Mouse (Mus musculus) thymus, adult 2 months (tissue): Measurements from ENCODE around the gene Cdc42ep2.

Experiments
- CTCF ChIP-seq: fragments of 200-500 bp; IDR thresholded peaks from 2 replicates; pipeline ENCODE4 v1.5.1; 2012; ENCODE audit warnings: mild to moderate bottlenecking, control low read depth, low read length, moderate library complexity, borderline replicate concordance; ENCODE audit not compliant: control insufficient read depth, poor library complexity, insufficient read depth; ENCODE audit errors: extremely low read depth
- POLR2A ChIP-seq: fragments of 200-500 bp; IDR thresholded peaks from 2 replicates; pipeline ENCODE4 v1.6.1; 2012; ENCODE audit warnings: mild to moderate bottlenecking, low read length, control low read depth, moderate library complexity; ENCODE audit not compliant: control insufficient read depth, poor library complexity, insufficient read depth; ENCODE audit errors: extremely low read depth

DNA sequence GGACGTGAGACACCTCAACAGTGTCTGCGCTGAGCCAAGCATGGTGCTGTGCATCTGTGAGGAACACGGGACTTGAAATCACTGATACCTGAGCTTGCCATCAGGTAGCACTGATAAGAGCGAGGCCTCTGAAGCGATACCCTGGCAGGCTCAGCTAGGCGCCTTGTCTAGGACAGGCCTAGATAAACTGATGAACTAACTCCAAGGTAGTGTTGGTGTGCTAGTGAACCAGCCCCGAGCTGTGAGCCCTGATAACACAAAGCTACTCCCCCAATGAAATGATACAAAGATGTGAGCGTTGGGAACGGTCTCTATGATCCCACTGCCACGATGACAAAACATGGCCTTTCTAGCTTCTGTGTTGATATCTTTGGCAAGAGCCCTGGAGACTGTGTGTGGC lies 43.0 kb upstream of the Cdc42ep2 start:
- no peak for TF ChIP-seq CTCF
- TF ChIP-seq POLR2A: no peak
